Mouse (Mus musculus): ENCODE data around the gene Srgap2. TPM values are rescaled to one million over a fixed set of nuclear protein-coding genes. Genes with fewer than 3 reads are reported as not detected.

The Srgap2 gene
- polyA plus RNA-seq, 1 experiment from 2014 or later: 16.9 TPM

DNA sequence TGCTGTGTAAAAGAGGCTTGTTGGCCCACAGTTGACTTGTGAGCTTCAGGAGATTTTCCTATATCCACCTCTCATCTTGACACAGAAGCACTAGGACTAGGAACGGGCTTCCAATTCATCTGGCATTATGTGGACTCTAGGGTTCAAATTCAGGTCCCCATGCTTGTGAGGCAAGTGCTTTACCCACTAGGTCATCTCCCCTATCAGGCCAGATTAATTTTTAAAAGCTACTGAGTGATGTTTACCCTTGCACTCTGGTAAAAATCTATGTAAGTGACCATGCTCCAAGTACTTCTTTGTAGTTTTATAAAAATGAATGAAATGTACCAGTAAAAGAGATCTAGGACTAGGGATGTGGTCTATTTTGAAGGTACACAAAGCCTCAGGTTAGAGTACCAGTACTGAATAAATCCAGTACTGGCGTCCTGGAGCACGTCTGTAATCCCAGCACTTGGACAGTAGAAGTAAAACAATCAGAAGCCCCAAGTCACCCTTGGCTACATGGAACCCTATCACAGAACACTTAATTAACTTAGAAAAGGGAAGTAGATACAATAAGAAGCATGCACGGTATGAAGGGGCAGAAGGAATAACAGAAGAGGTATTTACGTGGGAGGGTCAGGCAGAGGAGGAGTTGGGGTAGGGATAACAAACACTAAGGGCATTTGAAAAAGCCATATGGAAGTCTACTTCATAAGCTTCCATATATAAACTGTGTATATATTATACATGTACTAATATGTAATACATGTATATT is 40.9 kb downstream of the Srgap2 start:
- no peak for DNase-seq (ENCODE audit: low spot score)
- peaks cover 19% of the 10 kb centered on the region for H3K4me1 ChIP-seq
- H3K4me3 ChIP-seq: no peak overlapping the region
- no peaks in the 10 kb centered on the region for H3K36me3 ChIP-seq
- H3K9me3 ChIP-seq (replicated peaks): no peaks in the 10 kb centered on the region
- no peak overlapping the region for H3K27ac ChIP-seq (replicated peaks)
- WGBS: 74% methylated on average over 5 of the region's 5 CpGs
- H3K27me3 ChIP-seq (ENCODE audit: low read depth, poor library complexity, severe bottlenecking): no peaks in the 10 kb centered on the region

DNA sequence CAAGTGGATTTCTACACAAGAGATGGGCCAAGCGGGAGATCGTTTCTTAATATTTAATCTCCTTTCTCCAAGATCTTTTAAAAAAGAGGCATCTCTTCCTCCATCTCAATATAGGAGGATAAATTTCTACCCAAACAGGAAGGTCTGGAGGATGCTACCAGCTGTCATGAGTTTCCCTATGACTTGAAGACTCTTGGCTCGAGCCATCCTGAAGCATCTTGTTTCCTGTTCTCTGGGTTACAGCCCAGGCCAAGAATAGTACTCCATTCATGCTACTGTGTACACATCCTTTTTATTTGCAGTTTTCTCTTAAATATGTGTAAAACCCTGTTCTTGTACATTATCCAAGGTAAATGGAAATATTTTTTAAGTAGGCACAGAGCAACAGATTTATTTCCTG is 44.9 kb downstream of the Srgap2 start:
- no peak overlapping the region for H3K27ac ChIP-seq (replicated peaks)
- peaks cover 29% of the 10 kb centered on the region for H3K4me1 ChIP-seq
- H3K27me3 ChIP-seq (ENCODE audit: low read depth, poor library complexity, severe bottlenecking): no peaks in the 10 kb centered on the region
- peaks cover 10% of the 10 kb centered on the region; the same call in 1 of the 2 replicates for H3K36me3 ChIP-seq
- DNase-seq (ENCODE audit: low spot score): no peak
- WGBS: 93% methylated on average over 3 of the region's 3 CpGs
- H3K9me3 ChIP-seq (replicated peaks): peaks cover 14% of the 10 kb centered on the region
- no peak overlapping the region for H3K4me3 ChIP-seq

DNA sequence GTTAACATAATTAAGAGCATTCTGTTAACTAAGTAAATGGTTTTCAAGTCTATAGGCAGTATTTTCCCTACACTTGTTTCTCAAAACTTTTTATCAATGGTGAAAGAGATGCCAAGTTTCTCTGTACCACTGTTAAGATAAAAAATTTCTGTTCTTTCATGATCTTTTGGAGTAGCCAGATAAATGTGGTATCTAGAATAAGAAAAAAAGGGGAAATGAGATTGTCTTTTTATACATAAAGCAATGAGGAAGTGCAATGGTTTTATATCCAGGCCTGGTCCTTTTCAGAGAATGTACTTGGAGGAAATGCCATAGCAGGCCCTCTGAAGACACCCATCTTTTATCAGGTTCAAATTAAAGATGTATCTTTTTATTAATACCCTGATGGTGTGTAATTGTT is 45.8 kb downstream of the Srgap2 start:
- H3K27me3 ChIP-seq (ENCODE audit: low read depth, poor library complexity, severe bottlenecking): no peaks in the 10 kb centered on the region
- peaks cover 10% of the 10 kb centered on the region; the same call in 1 of the 2 replicates for H3K36me3 ChIP-seq
- no peak overlapping the region for H3K4me3 ChIP-seq
- peaks cover 14% of the 10 kb centered on the region for H3K9me3 ChIP-seq (replicated peaks)
- no peak overlapping the region for H3K27ac ChIP-seq (replicated peaks)
- no peak for DNase-seq (ENCODE audit: low spot score)
- H3K4me1 ChIP-seq: peaks cover 22% of the 10 kb centered on the region

DNA sequence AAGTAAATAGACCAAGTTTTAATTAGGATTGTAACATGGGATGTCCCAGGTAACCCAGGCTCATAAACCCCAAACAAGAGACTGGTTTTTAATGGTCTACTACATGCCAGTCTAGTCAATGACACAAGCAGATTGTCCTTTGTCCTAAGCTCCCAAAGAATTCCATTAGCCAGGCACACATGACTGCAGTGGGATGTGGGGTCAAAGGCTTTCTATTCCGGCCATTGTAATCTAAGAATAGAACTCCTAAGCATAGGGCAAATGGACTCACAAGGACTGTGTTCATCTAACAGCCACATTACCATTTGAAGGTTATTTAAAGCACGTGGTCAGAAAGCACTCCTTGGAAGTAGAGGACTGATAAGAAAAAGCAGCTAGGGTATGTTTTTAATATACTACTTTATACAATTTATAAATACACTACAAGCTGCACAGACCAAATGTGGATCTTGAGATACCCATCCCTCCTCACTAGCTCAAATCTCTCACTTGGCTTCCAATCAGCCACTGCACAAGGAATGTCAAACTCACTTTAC is 48.3 kb downstream of the Srgap2 start:
- H3K27ac ChIP-seq (replicated peaks): no peak overlapping the region
- 24% methylated on average over 2 of the region's 2 CpGs for WGBS
- peaks cover 17% of the 10 kb centered on the region for H3K4me1 ChIP-seq
- DNase-seq (ENCODE audit: low spot score): peak; percentile 16
- H3K36me3 ChIP-seq: peaks cover 10% of the 10 kb centered on the region; the same call in 1 of the 2 replicates
- peaks cover 14% of the 10 kb centered on the region for H3K9me3 ChIP-seq (replicated peaks)
- no peaks in the 10 kb centered on the region for H3K27me3 ChIP-seq (ENCODE audit: low read depth, poor library complexity, severe bottlenecking)
- no peak overlapping the region for H3K4me3 ChIP-seq

DNA sequence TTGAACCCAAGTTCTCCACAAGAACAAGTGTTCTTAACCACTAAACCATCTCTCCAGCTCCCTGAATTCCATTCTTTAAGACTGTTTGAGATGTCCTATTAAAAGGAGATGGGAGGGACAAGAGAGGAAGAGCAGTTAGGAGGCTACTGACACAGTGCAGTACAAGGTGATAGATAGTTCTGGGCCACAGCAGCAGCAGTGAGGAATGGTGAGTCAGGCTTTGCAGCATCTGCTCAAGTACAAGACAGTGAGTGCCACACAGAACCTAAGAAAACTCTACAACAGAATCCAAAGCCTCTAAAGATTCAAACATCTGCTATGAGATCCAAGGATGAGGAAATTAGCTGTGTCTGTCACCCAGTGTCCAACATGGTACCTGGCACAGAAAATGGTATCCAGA is 51.8 kb downstream of the Srgap2 start:
- H3K4me3 ChIP-seq: no peak overlapping the region
- DNase-seq (ENCODE audit: low spot score): no peak
- no peak overlapping the region for H3K27ac ChIP-seq (replicated peaks)
- H3K27me3 ChIP-seq (ENCODE audit: low read depth, poor library complexity, severe bottlenecking): no peaks in the 10 kb centered on the region
- peaks cover 11% of the 10 kb centered on the region for H3K9me3 ChIP-seq (replicated peaks)
- H3K4me1 ChIP-seq: peaks cover 20% of the 10 kb centered on the region
- H3K36me3 ChIP-seq: peaks cover 5% of the 10 kb centered on the region; the same call in 1 of the 2 replicates

DNA sequence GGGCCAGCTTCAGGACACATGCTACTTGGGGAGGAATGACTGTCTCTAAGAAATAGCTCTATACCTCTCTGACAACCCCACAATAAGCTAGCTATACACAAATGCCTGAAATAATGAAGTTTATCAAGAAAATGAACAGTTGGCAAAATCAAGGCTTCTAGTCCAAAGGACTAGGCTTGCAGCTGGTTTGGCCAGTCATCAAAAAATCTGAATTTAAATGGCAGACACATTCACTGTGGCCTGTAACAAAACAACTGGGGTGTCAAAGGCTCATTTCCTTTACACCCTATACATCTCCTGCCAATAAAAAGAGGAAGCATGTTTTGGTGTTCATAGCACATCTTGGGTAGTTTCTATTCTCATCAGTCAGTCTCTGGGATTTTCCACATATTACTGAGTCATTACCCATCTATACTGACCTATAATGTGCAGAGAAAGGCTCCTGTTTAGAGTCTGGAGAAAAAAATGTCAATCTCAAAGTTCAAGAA is 53.5 kb downstream of the Srgap2 start:
- DNase-seq (ENCODE audit: low spot score): no peak
- no peaks in the 10 kb centered on the region for H3K27me3 ChIP-seq (ENCODE audit: low read depth, poor library complexity, severe bottlenecking)
- H3K4me3 ChIP-seq: no peak overlapping the region
- H3K36me3 ChIP-seq: no peaks in the 10 kb centered on the region
- peaks cover 13% of the 10 kb centered on the region for H3K4me1 ChIP-seq
- no peaks in the 10 kb centered on the region; the same call in 1 of the 2 replicates for H3K9me3 ChIP-seq (replicated peaks)
- H3K27ac ChIP-seq (replicated peaks): no peak overlapping the region

DNA sequence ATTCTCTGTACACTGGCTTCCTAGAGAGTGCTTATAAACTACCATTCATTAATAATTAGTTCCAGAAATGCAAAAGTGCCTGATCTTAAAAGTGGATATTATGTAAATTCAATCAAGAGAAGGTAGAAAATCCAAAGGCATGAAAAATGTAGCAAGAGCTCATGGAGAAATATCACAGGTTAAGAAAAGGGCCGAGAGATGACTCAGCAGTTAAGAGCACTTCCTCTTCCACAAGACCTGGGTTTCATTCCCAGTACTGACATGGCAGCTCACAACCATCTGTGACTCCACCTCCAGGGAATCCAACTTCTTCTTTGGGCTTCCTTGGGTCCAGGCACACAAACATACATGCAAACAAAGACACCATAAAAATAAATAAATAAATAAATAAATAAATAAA is 56.6 kb downstream of the Srgap2 start:
- Histone ChIP-seq H3K4me3 (no peak overlapping the region), H3K9me3 (replicated peaks) (no peaks in the 10 kb centered on the region), H3K27ac (replicated peaks) (no peak overlapping the region), H3K4me1 (peaks cover 10% of the 10 kb centered on the region), H3K36me3 (no peaks in the 10 kb centered on the region), H3K27me3 (ENCODE audit: low read depth, poor library complexity, severe bottlenecking) (no peaks in the 10 kb centered on the region)
- WGBS: 83% methylated on average over 1 of the region's 1 CpGs
- DNase-seq (ENCODE audit: low spot score): no peak

DNA sequence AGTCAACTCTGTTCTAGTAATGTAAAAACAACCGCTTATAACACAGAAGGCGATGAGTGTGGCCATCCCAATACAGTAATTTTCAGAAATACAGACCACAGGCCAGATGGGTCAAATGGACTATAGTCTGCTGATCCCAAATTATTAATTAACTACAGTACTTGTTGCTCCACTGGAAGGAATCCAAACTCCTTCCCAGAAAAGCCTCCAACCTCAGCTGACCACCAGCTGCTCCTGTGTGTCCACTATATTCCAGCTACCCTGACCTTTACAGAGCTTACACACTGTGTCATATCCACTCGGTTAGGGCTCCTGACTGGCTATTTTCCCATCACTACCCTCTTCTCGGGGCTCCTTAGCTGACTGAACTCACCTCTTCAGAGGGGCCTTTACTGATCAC is 61.3 kb downstream of the Srgap2 start:
- Histone ChIP-seq H3K27me3 (ENCODE audit: low read depth, poor library complexity, severe bottlenecking) (no peaks in the 10 kb centered on the region), H3K4me1 (no peaks in the 10 kb centered on the region), H3K9me3 (replicated peaks) (no peaks in the 10 kb centered on the region), H3K36me3 (no peaks in the 10 kb centered on the region), H3K27ac (replicated peaks) (no peak overlapping the region), H3K4me3 (no peak overlapping the region)
- WGBS: 88% methylated on average over 4 of the region's 4 CpGs
- no peak for DNase-seq (ENCODE audit: low spot score)

DNA sequence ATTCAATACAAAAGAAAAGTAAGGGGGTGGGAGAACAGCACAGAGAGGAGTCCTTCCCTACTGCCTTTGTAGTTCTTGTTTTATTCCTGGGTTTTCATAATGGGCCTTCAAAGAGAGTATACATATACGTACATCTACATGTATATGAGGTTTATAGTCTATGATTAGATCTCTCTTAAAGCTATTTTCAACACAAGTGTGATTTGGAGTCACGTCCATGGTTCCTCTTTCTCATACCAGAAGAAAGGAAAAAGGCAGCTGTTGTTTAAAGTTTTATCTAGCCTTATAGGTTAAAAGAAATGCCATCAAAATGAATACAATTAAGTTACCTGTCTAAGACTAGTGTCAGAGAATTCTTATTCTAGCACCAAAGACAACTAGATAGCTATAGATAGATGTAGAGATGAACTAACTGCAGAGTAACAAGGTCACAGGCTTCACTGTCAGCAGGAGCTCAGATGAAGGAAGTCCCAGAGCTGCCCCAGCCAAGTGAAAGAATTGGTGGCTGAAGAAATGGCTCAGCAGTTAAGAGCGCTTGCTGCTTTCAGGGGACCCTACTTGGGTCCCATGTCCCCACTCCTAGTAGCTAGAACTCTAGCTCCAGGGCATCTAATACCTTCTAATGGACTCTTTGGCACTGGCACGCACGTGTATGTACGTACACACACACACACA is 63.1 kb downstream of the Srgap2 start:
- no peak for DNase-seq (ENCODE audit: low spot score)
- no peak overlapping the region for H3K4me3 ChIP-seq
- no peaks in the 10 kb centered on the region for H3K4me1 ChIP-seq
- H3K36me3 ChIP-seq: no peaks in the 10 kb centered on the region
- no peak overlapping the region for H3K27ac ChIP-seq (replicated peaks)
- WGBS: 94% methylated on average over 6 of the region's 6 CpGs
- no peaks in the 10 kb centered on the region for H3K9me3 ChIP-seq (replicated peaks)
- no peaks in the 10 kb centered on the region for H3K27me3 ChIP-seq (ENCODE audit: low read depth, poor library complexity, severe bottlenecking)

DNA sequence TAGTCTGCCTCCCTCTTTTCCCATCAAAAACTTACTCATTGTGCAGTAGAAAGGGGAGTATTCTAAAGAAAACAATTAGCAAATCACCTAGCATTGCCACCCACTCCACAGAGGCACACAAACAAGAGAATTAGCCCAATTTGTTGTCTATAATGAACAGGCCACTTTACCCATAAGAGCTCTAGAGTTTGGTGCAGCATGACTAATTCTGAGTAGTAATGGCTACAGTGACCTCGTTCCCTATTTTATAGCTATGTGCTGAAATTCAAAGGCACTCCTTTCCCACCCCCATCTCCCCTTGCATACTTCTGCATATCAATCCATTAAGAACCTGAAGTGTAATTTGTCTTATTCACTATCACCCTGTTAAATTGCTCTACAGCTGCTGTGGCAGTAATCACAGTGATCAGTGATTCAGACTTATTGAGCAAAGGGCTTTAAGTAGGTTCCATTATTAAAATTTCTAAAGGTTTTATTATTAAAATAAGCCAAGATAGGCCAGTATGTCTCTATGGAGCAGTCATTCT is 64.5 kb downstream of the Srgap2 start:
- H3K4me1 ChIP-seq: no peaks in the 10 kb centered on the region

DNA sequence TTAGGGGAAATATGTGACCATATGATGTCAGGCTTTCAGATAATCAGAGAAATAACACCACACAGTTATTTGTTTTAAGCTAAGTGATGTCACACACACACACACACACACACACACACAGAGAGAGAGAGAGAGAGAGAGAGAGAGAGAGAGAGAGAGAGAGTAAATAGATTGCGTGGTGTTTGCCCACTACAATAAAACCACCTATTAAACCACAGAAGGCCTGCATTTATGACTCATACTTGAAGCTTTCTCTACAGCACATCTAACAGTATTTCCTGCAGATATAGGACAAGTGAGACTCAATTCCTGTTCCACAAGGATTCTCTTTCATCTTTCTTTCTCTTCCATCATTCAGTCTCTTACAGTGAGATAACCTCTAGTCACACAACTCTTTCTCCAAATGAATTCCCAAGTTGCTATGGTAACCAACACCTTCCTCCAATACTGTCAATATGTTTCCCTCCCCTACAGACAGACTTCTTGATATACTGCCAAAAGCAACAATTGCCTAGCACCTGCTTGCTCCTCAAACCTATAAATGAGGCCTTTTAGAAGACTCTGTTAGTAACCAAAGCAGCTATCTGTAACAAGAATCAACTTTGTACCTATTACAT is 66.1 kb downstream of the Srgap2 start:
- no peaks in the 10 kb centered on the region for H3K27me3 ChIP-seq (ENCODE audit: low read depth, poor library complexity, severe bottlenecking)
- H3K4me1 ChIP-seq: no peaks in the 10 kb centered on the region
- 93% methylated on average over 1 of the region's 1 CpGs for WGBS
- no peak overlapping the region for H3K4me3 ChIP-seq
- no peaks in the 10 kb centered on the region for H3K36me3 ChIP-seq
- no peak overlapping the region for H3K27ac ChIP-seq (replicated peaks)
- no peaks in the 10 kb centered on the region for H3K9me3 ChIP-seq (replicated peaks)
- no peak for DNase-seq (ENCODE audit: low spot score)

More for the DNA sequence above, 64.5 kb downstream of the Srgap2 start:
- no peaks in the 10 kb centered on the region for H3K9me3 ChIP-seq (replicated peaks)
- WGBS: 84% methylated on average over 1 of the region's 1 CpGs
- no peak for DNase-seq (ENCODE audit: low spot score)
- H3K4me3 ChIP-seq: no peak overlapping the region
- no peaks in the 10 kb centered on the region for H3K27me3 ChIP-seq (ENCODE audit: low read depth, poor library complexity, severe bottlenecking)
- no peaks in the 10 kb centered on the region for H3K36me3 ChIP-seq
- no peak overlapping the region for H3K27ac ChIP-seq (replicated peaks)

DNA sequence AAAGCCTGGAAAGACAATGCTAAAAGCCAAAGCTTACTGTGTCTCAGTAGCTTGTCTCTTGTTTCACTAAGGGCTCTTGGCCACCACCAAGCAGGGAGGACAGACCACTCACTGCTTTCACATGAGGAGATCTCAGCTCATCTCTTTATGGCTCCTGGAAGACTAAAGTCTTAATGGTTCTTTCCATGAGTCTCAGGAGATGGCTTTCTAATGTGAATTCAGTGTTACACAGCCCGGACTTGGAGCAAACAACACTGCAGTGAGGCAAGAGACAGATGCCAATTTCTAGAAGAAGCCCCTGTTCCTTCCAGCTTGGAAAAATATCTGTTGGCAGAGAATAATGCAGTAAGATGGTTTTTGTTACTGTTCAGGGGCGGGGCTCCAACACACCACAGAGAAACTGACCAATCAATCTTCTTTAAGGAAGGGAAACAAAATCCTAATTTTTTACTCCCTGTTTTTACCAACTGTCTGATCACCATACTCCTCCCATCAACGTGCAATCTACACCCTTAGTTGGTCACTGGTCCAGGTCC is 71.7 kb downstream of the Srgap2 start:
- 94% methylated on average over 3 of the region's 3 CpGs for WGBS
- H3K27me3 ChIP-seq (ENCODE audit: low read depth, poor library complexity, severe bottlenecking): no peaks in the 10 kb centered on the region
- H3K27ac ChIP-seq (replicated peaks): no peak overlapping the region
- no peaks in the 10 kb centered on the region for H3K36me3 ChIP-seq
- H3K9me3 ChIP-seq (replicated peaks): no peaks in the 10 kb centered on the region
- peaks cover 16% of the 10 kb centered on the region for H3K4me1 ChIP-seq
- DNase-seq (ENCODE audit: low spot score): no peak
- H3K4me3 ChIP-seq: no peak overlapping the region

All from midbrain, embryonic 10.5 days (tissue).